Mouse (Mus musculus) embryonic fibroblast, embryonic 13.5 days (primary cell): ENCODE data around the gene Chmp1a. TPM values are rescaled to one million over a fixed set of nuclear protein-coding genes. Genes with fewer than 3 reads are reported as not detected.
"Not testable (repeated sequence)": the region's sequence is repeated elsewhere in the genome, so short reads cannot be mapped to it uniquely, and the experiment has no call there.

ENCODE experiments used
- H3K27ac ChIP-seq: 2 replicates; pipeline ENCODE4 v1.5.1; 2012; ENCODE audit warnings: low read length, control low read depth, inconsistent platforms; ENCODE audit not compliant: insufficient read depth
- H3K4me1 ChIP-seq: 2 replicates; pipeline ENCODE4 v1.6.1; 2011; ENCODE audit warnings: low read length; ENCODE audit not compliant: control insufficient read depth, insufficient read depth
- H3K4me3 ChIP-seq: 2 replicates; pipeline ENCODE4 v1.5.1; 2011; ENCODE audit warnings: mild to moderate bottlenecking, control low read depth, low read length; ENCODE audit not compliant: insufficient read depth
- CTCF ChIP-seq: IDR thresholded peaks from 2 replicates; pipeline ENCODE4 v1.5.1; 2011; ENCODE audit warnings: mild to moderate bottlenecking, control low read depth, low read length, moderate library complexity, borderline replicate concordance; ENCODE audit not compliant: insufficient read depth
- POLR2A ChIP-seq: IDR thresholded peaks from 2 replicates; pipeline ENCODE4 v1.6.1; 2011; ENCODE audit warnings: low read depth, mild to moderate bottlenecking, control low read depth, low read length, moderate library complexity
- polyA plus RNA-seq: library from polyadenylated mRNA; stranded (reverse); fragments of >200 nt; gene quantifications from 2 replicates; pipeline ENCODE4 v1.2.4, GENCODE M21; 2011; ENCODE audit warnings: low read depth; ENCODE audit not compliant: missing spikeins, insufficient read length

Chmp1a gene
- polyA plus RNA-seq, 1 experiment = 68.8 TPM

DNA sequence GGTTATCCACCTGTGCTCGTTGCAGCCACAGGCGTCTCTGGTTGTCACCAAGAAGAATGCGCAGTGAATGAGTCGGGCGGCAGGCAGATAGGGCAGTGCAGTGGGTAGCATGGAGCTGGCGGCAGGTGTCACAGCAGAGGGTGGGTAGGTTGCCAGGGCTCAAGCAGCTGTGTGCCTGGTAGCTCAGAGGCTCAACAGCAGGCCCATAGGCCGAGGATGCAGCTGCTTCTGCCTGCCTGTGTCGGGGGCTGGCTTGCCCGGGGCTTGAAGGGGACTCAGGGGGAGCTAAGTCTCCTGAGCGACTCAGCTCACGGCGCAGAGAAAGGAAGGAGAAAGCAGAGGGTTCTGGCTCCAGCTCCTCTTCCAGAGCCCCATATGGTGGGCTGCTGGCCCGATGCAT lies 20.7 kb upstream of the Chmp1a start:
- H3K4me1 ChIP-seq = peaks cover 4% of the 10 kb centered on the region; the same call in 1 of the 2 replicates
- H3K27ac ChIP-seq = no peak overlapping the region
- H3K4me3 ChIP-seq = no peak overlapping the region
- TF ChIP-seq CTCF = no peak
- 0 out of 2 replicates have a peak, but pooled peaks have one; percentile 1 for TF ChIP-seq POLR2A

GRCm38 (mm10) chr8:123232553-123232952 lies 20.0 kb upstream of the Chmp1a start:
- H3K4me1 ChIP-seq = peaks cover 4% of the 10 kb centered on the region; the same call in 1 of the 2 replicates
- TF ChIP-seq POLR2A (no peak), CTCF (no peak)
- H3K27ac ChIP-seq = no peak overlapping the region
- H3K4me3 ChIP-seq = no peak overlapping the region

GRCm38 (mm10) chr8:123231742-123232141 lies 19.2 kb upstream of the Chmp1a start:
- peaks cover 4% of the 10 kb centered on the region; the same call in 1 of the 2 replicates for H3K4me1 ChIP-seq
- no peak overlapping the region for H3K4me3 ChIP-seq
- no peak overlapping the region for H3K27ac ChIP-seq
- TF ChIP-seq POLR2A = no peak
- TF ChIP-seq CTCF = 0 out of 2 replicates have a peak, but pooled peaks have one; percentile 7

GRCm38 (mm10) chr8:123230326-123230725 lies 17.8 kb upstream of the Chmp1a start:
- not testable (repeated sequence) for H3K4me1 ChIP-seq, H3K27ac ChIP-seq, H3K4me3 ChIP-seq

- H3K27ac ChIP-seq = no peak overlapping the region
- H3K4me3 ChIP-seq = no peak overlapping the region
- TF ChIP-seq POLR2A = no peak
- TF ChIP-seq CTCF = no peak
- no peaks in the 10 kb centered on the region for H3K4me1 ChIP-seq
Measured at GRCm38 (mm10) chr8:123228416-123228815, 15.9 kb upstream of the Chmp1a start.

DNA sequence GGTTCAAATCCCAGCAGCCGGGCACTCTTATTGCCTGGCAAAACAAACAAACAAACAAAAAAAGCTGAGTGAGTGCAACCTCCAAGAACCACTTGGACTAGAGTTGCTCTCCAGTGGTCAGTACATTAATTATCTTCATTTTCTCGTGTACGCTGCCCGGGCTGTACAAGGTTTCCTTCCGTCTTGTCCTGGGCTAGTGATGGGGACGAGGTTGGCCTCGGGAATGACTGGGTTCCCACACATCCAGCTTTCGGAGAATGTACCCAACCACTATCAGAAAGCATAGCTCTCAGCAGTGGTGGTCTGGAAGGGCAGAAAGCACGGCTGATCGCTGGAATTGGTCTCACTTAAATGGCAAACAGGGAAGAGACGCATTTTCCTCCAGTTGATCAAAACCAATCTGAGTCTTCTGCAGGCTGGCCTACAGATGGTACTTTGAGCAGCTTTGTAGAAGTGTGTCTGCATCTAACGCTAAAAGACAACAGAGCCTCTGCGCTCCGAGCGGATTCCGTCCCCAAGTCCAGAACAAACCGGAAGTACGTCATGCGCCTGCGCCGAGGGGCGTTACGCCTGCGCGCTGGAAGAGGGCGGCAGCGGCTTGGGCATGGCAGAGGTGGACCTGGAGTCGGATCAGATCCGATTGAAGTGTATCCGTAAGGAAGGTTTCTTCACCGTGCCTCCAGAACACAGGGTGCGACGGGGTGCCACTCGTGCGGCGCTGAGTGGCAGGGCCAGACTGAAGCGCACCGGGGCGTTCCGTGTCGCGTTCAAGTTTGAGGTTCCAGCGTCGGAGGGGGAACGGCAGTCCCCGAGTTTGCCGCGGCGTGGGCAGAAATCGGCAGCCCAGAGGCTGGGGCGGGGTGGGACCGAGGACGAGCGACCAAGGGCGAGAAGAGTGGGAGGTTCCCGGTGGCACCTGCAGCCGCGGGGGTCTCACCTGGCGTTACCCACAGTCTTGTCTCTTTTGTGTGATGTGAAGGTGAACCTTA lies 12.0 kb upstream of the Chmp1a start, which contains the start of gene Cdk10:
TSS of gene Cdk10 (plus strand) at position 565 of the 989 bp plus-strand sequence.
- Histone ChIP-seq H3K4me1 (0 out of 2 replicates have a peak, but pooled peaks cover 4% of the 10 kb centered on the region), H3K4me3 (peak within 1 kb of the TSS; percentile 66), H3K27ac (0 out of 2 replicates have a peak within 1 kb of the TSS, but pooled peaks have one; percentile 36)
- peak; percentile 99 for TF ChIP-seq POLR2A
- no peak for TF ChIP-seq CTCF

DNA sequence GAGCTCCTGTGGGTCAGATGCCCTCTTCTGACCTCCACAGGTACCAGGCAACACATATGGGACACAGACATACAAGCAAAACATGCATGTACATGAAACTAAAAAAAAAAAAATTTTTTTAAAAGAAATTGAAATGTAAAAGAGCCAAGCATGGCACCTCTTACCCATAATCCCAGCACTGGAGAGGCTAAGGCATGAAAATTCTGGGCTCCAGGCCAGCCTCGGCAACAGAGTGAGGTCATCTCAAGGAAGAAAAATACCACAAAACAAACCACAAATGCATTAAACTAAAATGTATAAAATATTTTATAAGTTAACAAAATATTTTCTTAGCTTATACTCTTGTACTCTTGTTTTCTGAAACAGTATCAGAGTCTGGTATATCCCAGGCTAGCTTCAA lies 8.4 kb upstream of the Chmp1a start:
- no peak for TF ChIP-seq POLR2A
- no peak for TF ChIP-seq CTCF
- Histone ChIP-seq H3K4me3 (no peak overlapping the region), H3K4me1 (0 out of 2 replicates have a peak, but pooled peaks cover 4% of the 10 kb centered on the region), H3K27ac (no peak overlapping the region)

- no peak for TF ChIP-seq CTCF
- no peak for TF ChIP-seq POLR2A
Measured at GRCm38 (mm10) chr8:123215430-123215829, 2.9 kb upstream of the Chmp1a start.

DNA sequence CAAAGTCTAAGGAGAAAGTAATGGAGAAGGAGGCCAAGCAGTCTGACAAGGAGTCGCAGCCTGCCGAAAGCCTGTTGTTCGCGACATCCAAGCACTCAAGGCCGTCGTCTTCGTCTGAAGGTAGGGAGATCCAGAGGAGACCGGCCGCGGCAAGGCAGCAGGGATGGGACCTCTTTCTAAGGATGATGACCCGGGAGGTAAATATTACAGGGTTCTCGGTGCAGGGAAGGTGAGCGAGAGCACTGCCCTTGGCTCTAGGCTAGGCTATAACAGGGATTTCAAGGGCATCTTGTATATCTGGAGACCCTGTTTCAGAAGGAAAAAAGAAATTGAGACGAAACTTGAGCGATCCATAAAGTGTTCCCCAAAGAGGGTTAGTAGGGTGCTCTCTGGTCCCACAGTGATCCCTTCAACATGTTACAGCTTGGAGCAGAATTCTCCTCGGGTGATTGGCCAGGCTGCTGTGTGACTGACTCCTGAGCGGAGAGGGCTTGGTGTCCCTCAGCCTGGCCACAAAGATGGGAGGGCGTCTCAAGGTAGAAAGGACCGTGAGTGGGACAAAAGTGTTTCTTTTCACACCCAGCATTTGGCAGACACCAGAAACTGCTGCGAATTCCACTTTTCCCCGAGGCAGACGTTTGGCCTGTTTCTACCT lies 682 bp upstream of the Chmp1a start:
- Histone ChIP-seq H3K4me1 (0 out of 2 replicates have a peak, but pooled peaks cover 6% of the 10 kb centered on the region), H3K4me3 (peak overlapping the region; percentile 60), H3K27ac (peak overlapping the region; percentile 35; the same call in 1 of the 2 replicates)
- no peak for TF ChIP-seq CTCF
- 0 out of 2 replicates have a peak, but pooled peaks have one; percentile 43 for TF ChIP-seq POLR2A

More at GRCm38 (mm10) chr8:123215430-123215829, 2.9 kb upstream of the Chmp1a start:
- Histone ChIP-seq H3K4me1 (0 out of 2 replicates have a peak, but pooled peaks cover 6% of the 10 kb centered on the region), H3K27ac (no peak overlapping the region), H3K4me3 (no peak overlapping the region)
